Mouse (Mus musculus): ENCODE results near the gene Nudt17.

GRCm38 (mm10) chr3:96675690-96676089, 32.7 kb downstream of the Nudt17 start:
- TF ChIP-seq MAZ (IDR thresholded peaks at IDR 0.05; ENCODE audit: low read depth, low read length) (0 out of 2 replicates have a peak, but pooled peaks have one; percentile 23), POLR2A (IDR thresholded peaks at IDR 0.05; ENCODE audit: low read depth, low read length) (no peak), ZKSCAN1 (IDR thresholded peaks at IDR 0.05; ENCODE audit: borderline replicate concordance, low read depth, low read length) (no peak), MXI1 (IDR thresholded peaks at IDR 0.05; ENCODE audit: low read depth, low read length) (no peak), CTCF (conservative IDR thresholded peaks at IDR 0.05 in 1 of 2, IDR thresholded peaks at IDR 0.05 in 1 of 2; ENCODE audit: low read depth in 2 of 2, low read length in 2 of 2) (no peak), IRF4 (IDR thresholded peaks at IDR 0.05; ENCODE audit: low read depth, low read length) (no peak), GABPA (IDR thresholded peaks at IDR 0.05; ENCODE audit: insufficient replicate concordance, low read depth, low read length) (no peak), KAT2A (IDR thresholded peaks at IDR 0.05; ENCODE audit: insufficient replicate concordance, low read length) (no peak), EP300 (IDR thresholded peaks at IDR 0.05; ENCODE audit: low read length) (no peak), PAX5 (IDR thresholded peaks at IDR 0.05; ENCODE audit: low read length) (no peak), ZC3H11A (IDR thresholded peaks at IDR 0.05; ENCODE audit: low read depth, low read length) (no peak), MEF2A (IDR thresholded peaks at IDR 0.05; ENCODE audit: borderline replicate concordance, low read depth, low read length) (no peak), ZNF384 (IDR thresholded peaks at IDR 0.05; ENCODE audit: low read depth, low read length) (no peak), CHD2 (IDR thresholded peaks at IDR 0.05; ENCODE audit: low read length) (no peak; the same call in 1 of the 2 replicates)

Measured in CH12.LX (cell line).